Mouse (Mus musculus): ENCODE results near the gene Zmym1. TPM values are rescaled to one million over a fixed set of nuclear protein-coding genes. Genes with fewer than 3 reads are reported as not detected.
A peak's percentile ranks its signal among the peaks of the same experiment; 100 is the strongest.

Zmym1 gene
- polyA plus RNA-seq, 1 experiment from 2014 or later, result 22.5 TPM

GRCm38 (mm10) chr4:127037158-127037557 lies 23.8 kb downstream of the Zmym1 start:
- H3K27ac ChIP-seq (ENCODE audit: low read length), result no peak overlapping the region
- 92% methylated on average over 3 of the region's 3 CpGs for WGBS
- H3K4me3 ChIP-seq (ENCODE audit: low read length), result no peak overlapping the region
- ATAC-seq (ENCODE audit: low FRiP score, low TSS enrichment), result no peak
- peaks cover 61% of the 10 kb centered on the region for H3K36me3 ChIP-seq (ENCODE audit: insufficient read depth, low read length)
- no peaks in the 10 kb centered on the region for H3K27me3 ChIP-seq (ENCODE audit: insufficient read depth, low read length)
- H3K4me2 ChIP-seq (replicated peaks; ENCODE audit: low read depth, low read length), result no peak overlapping the region
- H3K9ac ChIP-seq (replicated peaks; ENCODE audit: low read length), result no peak overlapping the region
- H3K9me3 ChIP-seq (ENCODE audit: low read length), result no peaks in the 10 kb centered on the region
- H3K4me1 ChIP-seq (ENCODE audit: insufficient read depth, low read length), result no peaks in the 10 kb centered on the region

- H3K4me2 ChIP-seq (replicated peaks; ENCODE audit: low read depth, low read length), result no peak overlapping the region
- peaks cover 65% of the 10 kb centered on the region for H3K36me3 ChIP-seq (ENCODE audit: insufficient read depth, low read length)
- no peak overlapping the region for H3K27ac ChIP-seq (ENCODE audit: low read length)
- H3K4me3 ChIP-seq (ENCODE audit: low read length), result no peak overlapping the region
- ATAC-seq (ENCODE audit: low FRiP score, low TSS enrichment), result peak; percentile 47; the same call in 1 of the 2 replicates
- no peak overlapping the region for H3K9ac ChIP-seq (replicated peaks; ENCODE audit: low read length)
- WGBS, result 65% methylated on average over 4 of the region's 4 CpGs
- H3K9me3 ChIP-seq (ENCODE audit: low read length), result no peaks in the 10 kb centered on the region
- H3K27me3 ChIP-seq (ENCODE audit: insufficient read depth, low read length), result no peaks in the 10 kb centered on the region
- H3K4me1 ChIP-seq (ENCODE audit: insufficient read depth, low read length), result peaks cover 22% of the 10 kb centered on the region
Measured at GRCm38 (mm10) chr4:127027228-127028190, 33.4 kb downstream of the Zmym1 start.

GRCm38 (mm10) chr4:127026826-127027225 lies 34.1 kb downstream of the Zmym1 start:
- H3K4me3 ChIP-seq (ENCODE audit: low read length), result no peak overlapping the region
- no peak overlapping the region for H3K27ac ChIP-seq (ENCODE audit: low read length)
- H3K27me3 ChIP-seq (ENCODE audit: insufficient read depth, low read length), result no peaks in the 10 kb centered on the region
- no peak for ATAC-seq (ENCODE audit: low FRiP score, low TSS enrichment)
- no peaks in the 10 kb centered on the region for H3K9me3 ChIP-seq (ENCODE audit: low read length)
- H3K9ac ChIP-seq (replicated peaks; ENCODE audit: low read length), result no peak overlapping the region
- no peak overlapping the region for H3K4me2 ChIP-seq (replicated peaks; ENCODE audit: low read depth, low read length)
- H3K36me3 ChIP-seq (ENCODE audit: insufficient read depth, low read length), result peaks cover 63% of the 10 kb centered on the region
- WGBS, result 88% methylated on average over 4 of the region's 4 CpGs
- H3K4me1 ChIP-seq (ENCODE audit: insufficient read depth, low read length), result peaks cover 20% of the 10 kb centered on the region

GRCm38 (mm10) chr4:127024240-127024639 lies 36.7 kb downstream of the Zmym1 start:
- Histone ChIP-seq H3K9me3 (ENCODE audit: low read length) (no peaks in the 10 kb centered on the region), H3K27me3 (ENCODE audit: insufficient read depth, low read length) (no peaks in the 10 kb centered on the region), H3K9ac (replicated peaks; ENCODE audit: low read length) (peak overlapping the region; percentile 100), H3K4me3 (ENCODE audit: low read length) (peak overlapping the region; percentile 96), H3K27ac (ENCODE audit: low read length) (no peak overlapping the region), H3K4me1 (ENCODE audit: insufficient read depth, low read length) (peaks cover 19% of the 10 kb centered on the region), H3K36me3 (ENCODE audit: insufficient read depth, low read length) (peaks cover 54% of the 10 kb centered on the region), H3K4me2 (replicated peaks; ENCODE audit: low read depth, low read length) (peak overlapping the region; percentile 90)
- WGBS, result 17% methylated on average over 1 of the region's 1 CpGs
- no peak for ATAC-seq (ENCODE audit: low FRiP score, low TSS enrichment)

GRCm38 (mm10) chr4:127023201-127023600 lies 37.8 kb downstream of the Zmym1 start:
- Histone ChIP-seq H3K27ac (ENCODE audit: low read length) (no peak overlapping the region), H3K4me3 (ENCODE audit: low read length) (peak overlapping the region; percentile 96), H3K9ac (replicated peaks; ENCODE audit: low read length) (peak overlapping the region; percentile 100), H3K9me3 (ENCODE audit: low read length) (no peaks in the 10 kb centered on the region), H3K36me3 (ENCODE audit: insufficient read depth, low read length) (peaks cover 49% of the 10 kb centered on the region), H3K4me2 (replicated peaks; ENCODE audit: low read depth, low read length) (peak overlapping the region; percentile 90), H3K27me3 (ENCODE audit: insufficient read depth, low read length) (no peaks in the 10 kb centered on the region), H3K4me1 (ENCODE audit: insufficient read depth, low read length) (peaks cover 19% of the 10 kb centered on the region)
- ATAC-seq (ENCODE audit: low FRiP score, low TSS enrichment), result no peak
- under 1% methylated on average over 9 of the region's 9 CpGs for WGBS

GRCm38 (mm10) chr4:127021989-127022626 lies 38.8 kb downstream of the Zmym1 start:
- peak overlapping the region; percentile 90 for H3K4me2 ChIP-seq (replicated peaks; ENCODE audit: low read depth, low read length)
- no peaks in the 10 kb centered on the region for H3K9me3 ChIP-seq (ENCODE audit: low read length)
- peak overlapping the region; percentile 100 for H3K9ac ChIP-seq (replicated peaks; ENCODE audit: low read length)
- under 1% methylated on average over 40 of the region's 53 CpGs for WGBS
- peaks cover 19% of the 10 kb centered on the region for H3K4me1 ChIP-seq (ENCODE audit: insufficient read depth, low read length)
- H3K27me3 ChIP-seq (ENCODE audit: insufficient read depth, low read length), result no peaks in the 10 kb centered on the region
- peak; percentile 81 for ATAC-seq (ENCODE audit: low FRiP score, low TSS enrichment)
- H3K36me3 ChIP-seq (ENCODE audit: insufficient read depth, low read length), result peaks cover 40% of the 10 kb centered on the region
- peak overlapping the region; percentile 96 for H3K4me3 ChIP-seq (ENCODE audit: low read length)
- H3K27ac ChIP-seq (ENCODE audit: low read length), result peak overlapping the region; percentile 98

GRCm38 (mm10) chr4:127021151-127021945 lies 39.6 kb downstream of the Zmym1 start, which contains the start of gene Sfpq:
Gene Sfpq (plus strand): TSS chr4:127021324.
- H3K4me3 ChIP-seq (ENCODE audit: low read length), result peak within 1 kb of the TSS; percentile 96
- H3K4me1 ChIP-seq (ENCODE audit: insufficient read depth, low read length), result peaks cover 15% of the 10 kb centered on the region
- peaks cover 32% of the 10 kb centered on the region for H3K36me3 ChIP-seq (ENCODE audit: insufficient read depth, low read length)
- no peaks in the 10 kb centered on the region for H3K9me3 ChIP-seq (ENCODE audit: low read length)
- ATAC-seq (ENCODE audit: low FRiP score, low TSS enrichment), result peak; percentile 97
- H3K9ac ChIP-seq (replicated peaks; ENCODE audit: low read length), result peak within 1 kb of the TSS; percentile 100
- no peaks in the 10 kb centered on the region for H3K27me3 ChIP-seq (ENCODE audit: insufficient read depth, low read length)
- H3K4me2 ChIP-seq (replicated peaks; ENCODE audit: low read depth, low read length), result peak within 1 kb of the TSS; percentile 61
- under 1% methylated on average over 49 of the region's 87 CpGs for WGBS
- H3K27ac ChIP-seq (ENCODE audit: low read length), result peak within 1 kb of the TSS; percentile 98

GRCm38 (mm10) chr4:127020411-127021150 lies 40.4 kb downstream of the Zmym1 start:
- Histone ChIP-seq H3K9me3 (ENCODE audit: low read length) (no peaks in the 10 kb centered on the region), H3K36me3 (ENCODE audit: insufficient read depth, low read length) (peaks cover 26% of the 10 kb centered on the region), H3K4me3 (ENCODE audit: low read length) (peak overlapping the region; percentile 46), H3K27me3 (ENCODE audit: insufficient read depth, low read length) (no peaks in the 10 kb centered on the region), H3K27ac (ENCODE audit: low read length) (peak overlapping the region; percentile 49; the same call in 1 of the 2 replicates), H3K4me1 (ENCODE audit: insufficient read depth, low read length) (peaks cover 17% of the 10 kb centered on the region), H3K4me2 (replicated peaks; ENCODE audit: low read depth, low read length) (peak overlapping the region; percentile 61), H3K9ac (replicated peaks; ENCODE audit: low read length) (peak overlapping the region; percentile 48; the same call in 1 of the 2 replicates)
- ATAC-seq (ENCODE audit: low FRiP score, low TSS enrichment), result no peak
- WGBS, result 12% methylated on average over 13 of the region's 13 CpGs

- no peaks in the 10 kb centered on the region for H3K27me3 ChIP-seq (ENCODE audit: insufficient read depth, low read length)
- no peak overlapping the region for H3K4me2 ChIP-seq (replicated peaks; ENCODE audit: low read depth, low read length)
- 77% methylated on average over 4 of the region's 4 CpGs for WGBS
- no peaks in the 10 kb centered on the region for H3K9me3 ChIP-seq (ENCODE audit: low read length)
- H3K4me3 ChIP-seq (ENCODE audit: low read length), result no peak overlapping the region
- H3K27ac ChIP-seq (ENCODE audit: low read length), result no peak overlapping the region
- no peaks in the 10 kb centered on the region for H3K36me3 ChIP-seq (ENCODE audit: insufficient read depth, low read length)
- no peak for ATAC-seq (ENCODE audit: low FRiP score, low TSS enrichment)
- no peak overlapping the region for H3K9ac ChIP-seq (replicated peaks; ENCODE audit: low read length)
- 0 out of 2 replicates have a peak, but pooled peaks cover 2% of the 10 kb centered on the region for H3K4me1 ChIP-seq (ENCODE audit: insufficient read depth, low read length)
Measured at GRCm38 (mm10) chr4:127016366-127016765, 44.6 kb downstream of the Zmym1 start.
